Mouse (Mus musculus) testis, adult 2 months (tissue): Measurements from ENCODE around the gene Pkmyt1. TPM values are rescaled to one million over a fixed set of nuclear protein-coding genes. Genes with fewer than 3 reads are reported as not detected.

ENCODE experiments used
- H3K27ac ChIP-seq: fragments of 200-500 bp; 2 replicates; pipeline ENCODE4 v1.5.1; 2012; ENCODE audit warnings: low read depth, low read length; ENCODE audit not compliant: control insufficient read depth, insufficient read depth
- H3K27me3 ChIP-seq: fragments of 200-500 bp; 2 replicates; pipeline ENCODE4 v1.6.1; 2012; ENCODE audit warnings: mild to moderate bottlenecking, low read length, moderate library complexity; ENCODE audit not compliant: control insufficient read depth, insufficient read depth
- H3K36me3 ChIP-seq: fragments of 200-500 bp; 2 replicates; pipeline ENCODE4 v1.6.1; 2012; ENCODE audit warnings: mild to moderate bottlenecking, low read length; ENCODE audit not compliant: control insufficient read depth, insufficient read depth
- H3K4me1 ChIP-seq: fragments of 200-500 bp; 2 replicates; pipeline ENCODE4 v1.6.1; 2012; ENCODE audit warnings: low read length; ENCODE audit not compliant: control insufficient read depth, insufficient read depth
- H3K4me3 ChIP-seq: fragments of 200-500 bp; 2 replicates; pipeline ENCODE4 v1.5.1; 2012; ENCODE audit warnings: low read depth, mild to moderate bottlenecking, low read length, moderate library complexity, mixed read lengths; ENCODE audit not compliant: control insufficient read depth
- CTCF ChIP-seq: fragments of 200-500 bp; IDR thresholded peaks from 2 replicates; pipeline ENCODE4 v1.5.1; 2012; ENCODE audit warnings: low read depth, mild to moderate bottlenecking, inconsistent platforms, low read length, moderate library complexity; ENCODE audit not compliant: control insufficient read depth, insufficient read depth, insufficient replicate concordance
- POLR2A ChIP-seq: fragments of 200-500 bp; IDR thresholded peaks from 2 replicates; pipeline ENCODE4 v1.6.1; 2012; ENCODE audit warnings: low read depth, mild to moderate bottlenecking, inconsistent platforms, low read length, moderate library complexity; ENCODE audit not compliant: control insufficient read depth
- polyA plus RNA-seq: library from polyadenylated mRNA; depleted of rRNA; stranded (reverse); fragments of >200 nt; gene quantifications from 2 replicates; pipeline ENCODE4 v1.2.3, GENCODE M21; 2012; rRNA removed

Pkmyt1 gene
- 78.6 and 88.6 TPM in 2 replicates for polyA plus RNA-seq

DNA sequence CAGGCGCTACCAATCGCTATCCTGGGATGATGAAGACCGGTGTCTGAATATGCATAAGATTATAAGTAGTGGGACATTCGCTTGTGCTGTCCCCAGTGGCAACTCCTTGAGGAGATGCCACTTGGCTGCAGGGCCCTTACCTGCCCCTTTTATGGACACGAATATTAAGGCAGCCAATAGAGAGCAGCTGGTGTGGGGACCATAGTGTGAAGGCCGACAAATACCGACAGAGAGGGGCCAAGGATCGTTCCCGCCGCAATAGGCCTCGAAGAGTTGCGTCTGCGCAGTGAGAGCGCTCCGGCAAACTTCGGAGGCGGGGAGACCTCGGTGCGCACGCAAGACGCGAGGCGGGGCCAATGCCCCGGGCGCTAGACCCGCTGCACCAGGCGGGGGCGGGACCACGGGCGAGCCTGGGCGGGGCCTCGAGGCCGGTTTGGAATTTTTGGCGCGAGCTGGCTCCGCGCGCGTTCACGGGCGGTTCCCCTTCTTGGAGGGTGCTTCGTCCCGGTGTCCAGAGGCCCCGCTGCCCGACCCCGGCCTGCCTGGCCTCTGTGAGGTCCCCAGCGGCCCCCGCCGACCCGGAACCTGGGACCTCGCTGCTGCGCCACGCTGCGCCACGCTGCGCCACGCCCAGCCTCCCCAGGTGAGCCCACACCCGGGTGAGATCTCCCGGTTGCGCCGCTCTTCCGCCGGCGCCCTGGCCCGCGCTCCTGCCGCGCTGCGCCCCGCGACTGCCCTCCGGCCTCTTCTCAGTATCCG is at the start of gene Pkmyt1:
TSS of gene Pkmyt1 (plus strand) at position 338 of the 759 bp plus-strand sequence.
- peaks cover 16% of the 10 kb centered on the region for H3K4me1 ChIP-seq
- peak within 1 kb of the TSS; percentile 94 for H3K4me3 ChIP-seq
- peak within 1 kb of the TSS; percentile 88 for H3K27ac ChIP-seq
- no peaks in the 10 kb centered on the region for H3K36me3 ChIP-seq
- no peaks in the 10 kb centered on the region for H3K27me3 ChIP-seq
- TF ChIP-seq CTCF (no peak), POLR2A (peak; percentile 84)

DNA sequence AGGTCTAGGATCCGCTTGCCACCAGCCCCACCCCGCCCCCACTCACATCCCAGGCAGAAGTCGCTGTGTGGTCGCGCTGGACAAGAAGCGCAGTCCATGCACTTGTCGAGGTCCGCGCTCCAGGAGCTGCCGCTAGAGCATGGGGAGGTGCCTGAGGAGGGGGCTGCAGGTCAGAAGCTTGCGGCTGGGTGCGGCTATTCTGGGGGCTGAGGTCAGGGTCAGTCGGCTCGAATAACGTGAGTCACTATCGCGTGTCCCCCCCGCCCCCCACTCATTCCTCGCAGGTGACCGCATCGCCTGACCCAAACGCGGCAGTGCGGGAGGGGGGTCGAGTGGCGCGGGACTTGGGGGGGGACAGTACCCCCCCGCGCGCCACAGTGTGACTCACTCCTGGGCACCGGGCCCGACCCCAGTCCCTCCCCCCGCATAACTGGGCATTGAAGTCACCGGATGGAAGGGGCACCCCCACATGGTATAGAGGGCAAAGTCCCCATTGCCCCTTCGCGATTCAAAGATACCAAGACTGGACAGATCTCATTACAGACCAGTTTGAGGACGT is 49.6 kb upstream of the Pkmyt1 start:
- no peaks in the 10 kb centered on the region; the same call in 1 of the 2 replicates for H3K27me3 ChIP-seq
- peaks cover 33% of the 10 kb centered on the region for H3K4me1 ChIP-seq
- TF ChIP-seq CTCF (no peak), POLR2A (no peak)
- H3K36me3 ChIP-seq = no peaks in the 10 kb centered on the region
- peak overlapping the region; percentile 87 for H3K4me3 ChIP-seq
- no peak overlapping the region for H3K27ac ChIP-seq

DNA sequence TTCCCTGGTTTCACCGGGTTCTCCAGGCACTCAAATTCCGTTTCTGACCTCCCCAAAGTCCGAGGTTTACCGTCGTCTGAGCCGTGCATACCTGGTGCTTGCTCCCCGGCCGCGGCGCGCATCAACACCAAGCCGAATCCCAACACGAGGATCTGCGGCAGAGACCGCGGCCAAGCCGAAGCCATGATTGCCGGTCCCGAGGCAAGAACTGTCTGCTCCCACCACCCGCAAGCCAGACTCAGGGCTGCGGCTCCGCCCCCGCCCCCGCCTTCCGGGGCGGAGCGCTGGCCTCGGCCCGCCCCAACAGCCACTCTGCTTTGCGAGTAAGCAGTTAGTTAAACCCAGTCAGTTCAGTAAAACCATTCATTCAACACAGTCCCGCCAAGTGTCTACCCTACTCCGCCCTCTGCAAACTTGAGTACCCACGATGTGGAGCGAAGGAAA is 48.9 kb upstream of the Pkmyt1 start, which contains the start of gene Tnfrsf12a:
TSS of gene Tnfrsf12a (minus strand) at position 233 of the 444 bp plus-strand sequence.
- no peaks in the 10 kb centered on the region for H3K36me3 ChIP-seq
- peaks cover 33% of the 10 kb centered on the region for H3K4me1 ChIP-seq
- H3K27me3 ChIP-seq = no peaks in the 10 kb centered on the region; the same call in 1 of the 2 replicates
- H3K4me3 ChIP-seq = peak within 1 kb of the TSS; percentile 87
- TF ChIP-seq CTCF = no peak
- peak; percentile 57 for TF ChIP-seq POLR2A
- H3K27ac ChIP-seq = no peak within 1 kb of the TSS

DNA sequence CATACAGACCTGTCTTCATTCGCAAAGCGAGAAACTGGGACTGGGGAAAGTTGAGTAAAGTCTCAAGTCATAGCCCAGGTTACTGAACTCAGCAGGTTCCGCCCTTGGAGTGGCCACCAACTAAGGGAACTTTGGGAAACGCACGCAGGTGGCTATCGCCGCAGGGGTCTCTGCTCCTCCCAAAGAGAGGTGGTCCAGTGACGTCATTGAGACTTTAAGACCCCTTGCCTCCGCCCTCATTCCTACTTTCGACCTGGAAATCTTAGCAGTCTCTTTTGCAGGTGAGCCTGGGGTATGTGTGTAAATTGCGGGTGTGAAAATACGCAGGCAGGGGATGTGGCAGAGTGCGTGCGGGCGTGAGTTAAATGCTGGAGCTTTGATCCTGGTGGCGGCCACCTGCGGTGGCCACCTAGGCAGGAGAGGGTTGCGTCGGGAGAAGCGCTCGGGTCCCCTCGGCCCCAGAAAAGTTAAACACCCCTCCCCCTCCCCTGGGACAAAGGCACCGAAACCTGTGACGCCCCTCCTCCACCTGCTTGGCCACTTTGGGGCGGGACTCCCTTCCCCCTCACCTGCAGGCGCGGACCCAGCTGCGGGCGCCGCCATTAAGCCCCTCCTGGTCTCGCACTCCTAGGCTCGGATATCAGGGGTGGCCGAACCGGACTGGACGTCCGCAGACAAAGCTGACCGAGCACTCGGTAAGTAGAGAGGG is 46.9 kb upstream of the Pkmyt1 start, which contains the start of gene Cldn6:
TSS of gene Cldn6 (plus strand) at position 123 of the 709 bp plus-strand sequence.
- peaks cover 27% of the 10 kb centered on the region for H3K4me1 ChIP-seq
- no peak within 1 kb of the TSS for H3K27ac ChIP-seq
- no peaks in the 10 kb centered on the region for H3K36me3 ChIP-seq
- peak within 1 kb of the TSS; percentile 12; the same call in 1 of the 2 replicates for H3K4me3 ChIP-seq
- no peak for TF ChIP-seq POLR2A
- TF ChIP-seq CTCF = no peak
- H3K27me3 ChIP-seq = no peaks in the 10 kb centered on the region; the same call in 1 of the 2 replicates

DNA sequence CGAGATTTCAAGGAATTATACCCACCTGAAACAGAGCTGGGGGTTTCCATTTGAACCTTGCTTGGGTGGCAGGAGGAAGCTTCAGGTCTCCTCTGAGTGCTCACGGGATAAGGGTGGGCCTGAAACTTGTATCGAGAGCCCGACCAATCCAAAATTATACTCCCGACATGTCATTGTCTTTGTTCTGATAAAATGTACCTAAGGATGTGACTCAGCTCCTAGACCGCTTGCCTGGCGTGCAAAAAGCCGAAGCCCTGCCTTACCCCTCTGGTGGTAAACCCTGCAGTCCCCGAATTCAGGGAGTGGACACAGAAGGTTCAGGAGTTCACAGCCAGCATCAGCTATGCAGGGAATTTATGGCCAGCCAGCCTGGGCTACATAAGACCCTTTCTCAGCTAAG is 45.8 kb upstream of the Pkmyt1 start:
- H3K27ac ChIP-seq = no peak overlapping the region
- no peak overlapping the region for H3K4me3 ChIP-seq
- no peak for TF ChIP-seq POLR2A
- TF ChIP-seq CTCF = no peak

DNA sequence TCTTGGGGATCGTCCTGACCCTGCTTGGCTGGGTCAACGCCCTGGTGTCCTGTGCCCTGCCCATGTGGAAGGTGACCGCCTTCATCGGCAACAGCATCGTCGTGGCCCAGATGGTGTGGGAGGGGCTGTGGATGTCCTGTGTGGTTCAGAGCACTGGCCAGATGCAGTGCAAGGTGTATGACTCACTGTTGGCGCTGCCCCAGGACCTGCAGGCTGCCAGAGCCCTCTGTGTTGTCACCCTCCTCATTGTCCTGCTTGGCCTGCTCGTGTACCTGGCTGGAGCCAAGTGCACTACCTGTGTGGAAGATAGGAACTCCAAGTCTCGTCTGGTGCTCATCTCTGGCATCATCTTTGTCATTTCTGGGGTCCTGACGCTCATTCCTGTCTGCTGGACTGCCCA is 45.0 kb upstream of the Pkmyt1 start:
- H3K27me3 ChIP-seq = no peaks in the 10 kb centered on the region; the same call in 1 of the 2 replicates
- no peak overlapping the region for H3K27ac ChIP-seq
- H3K4me1 ChIP-seq = peaks cover 19% of the 10 kb centered on the region
- no peak for TF ChIP-seq POLR2A
- TF ChIP-seq CTCF = no peak
- no peaks in the 10 kb centered on the region for H3K36me3 ChIP-seq
- H3K4me3 ChIP-seq = no peak overlapping the region

More for the DNA sequence above, 45.8 kb upstream of the Pkmyt1 start:
- H3K4me1 ChIP-seq = peaks cover 22% of the 10 kb centered on the region
- H3K36me3 ChIP-seq = no peaks in the 10 kb centered on the region
- H3K27me3 ChIP-seq = no peaks in the 10 kb centered on the region; the same call in 1 of the 2 replicates

DNA sequence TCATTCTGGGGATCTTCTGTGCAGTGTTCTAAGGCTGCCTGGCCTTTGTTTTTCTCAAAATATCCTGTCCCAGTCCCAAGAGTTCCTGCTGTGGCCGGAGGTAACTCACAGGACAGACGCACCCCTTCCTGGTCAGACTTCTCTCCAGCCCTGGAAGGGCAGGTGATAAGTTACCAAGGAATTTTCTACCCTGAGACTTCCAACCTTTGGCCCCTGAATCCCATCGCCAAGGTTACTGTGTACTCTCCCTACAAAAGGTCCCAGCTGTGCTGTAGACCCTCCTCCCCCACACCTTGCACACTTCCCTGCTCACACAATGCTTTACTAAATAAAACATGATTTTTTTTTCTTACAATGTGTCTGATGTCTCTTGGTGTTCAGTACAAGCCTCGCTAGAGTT is 44.0 kb upstream of the Pkmyt1 start:
- Histone ChIP-seq H3K27ac (no peak overlapping the region), H3K36me3 (no peaks in the 10 kb centered on the region), H3K4me1 (peaks cover 11% of the 10 kb centered on the region), H3K4me3 (no peak overlapping the region), H3K27me3 (no peaks in the 10 kb centered on the region; the same call in 1 of the 2 replicates)
- TF ChIP-seq CTCF = no peak
- no peak for TF ChIP-seq POLR2A
